Mouse (Mus musculus): ENCODE measurements around the gene Foxg1. TPM values are rescaled to one million over a fixed set of nuclear protein-coding genes. Genes with fewer than 3 reads are reported as not detected.

Gene Foxg1
- total RNA-seq, 2 experiments from 2014 or later, result not detected

DNA sequence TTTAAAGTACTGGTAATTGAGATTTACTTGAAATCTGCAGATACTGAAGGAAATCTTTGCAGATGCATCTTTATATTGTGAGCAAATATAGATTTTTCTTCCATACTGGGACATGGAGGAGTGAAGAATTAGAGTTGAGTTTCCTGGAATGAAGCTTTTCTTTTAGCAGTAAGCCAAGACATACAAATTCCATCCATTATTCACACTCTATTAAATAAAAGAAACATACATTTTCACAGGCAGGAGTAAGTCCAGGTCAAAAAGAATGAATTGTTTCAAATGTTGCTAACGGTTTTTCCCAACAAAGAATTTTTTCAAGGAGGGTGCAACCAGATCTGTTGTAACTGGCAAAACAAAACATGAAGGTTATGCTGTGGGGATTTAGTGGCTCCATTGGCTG, 17.2 kb downstream of the Foxg1 start:
- intact Hi-C loops (cut with DNase I), result no loop called here
- no peak for DNase-seq (ENCODE audit: low spot score)

DNA sequence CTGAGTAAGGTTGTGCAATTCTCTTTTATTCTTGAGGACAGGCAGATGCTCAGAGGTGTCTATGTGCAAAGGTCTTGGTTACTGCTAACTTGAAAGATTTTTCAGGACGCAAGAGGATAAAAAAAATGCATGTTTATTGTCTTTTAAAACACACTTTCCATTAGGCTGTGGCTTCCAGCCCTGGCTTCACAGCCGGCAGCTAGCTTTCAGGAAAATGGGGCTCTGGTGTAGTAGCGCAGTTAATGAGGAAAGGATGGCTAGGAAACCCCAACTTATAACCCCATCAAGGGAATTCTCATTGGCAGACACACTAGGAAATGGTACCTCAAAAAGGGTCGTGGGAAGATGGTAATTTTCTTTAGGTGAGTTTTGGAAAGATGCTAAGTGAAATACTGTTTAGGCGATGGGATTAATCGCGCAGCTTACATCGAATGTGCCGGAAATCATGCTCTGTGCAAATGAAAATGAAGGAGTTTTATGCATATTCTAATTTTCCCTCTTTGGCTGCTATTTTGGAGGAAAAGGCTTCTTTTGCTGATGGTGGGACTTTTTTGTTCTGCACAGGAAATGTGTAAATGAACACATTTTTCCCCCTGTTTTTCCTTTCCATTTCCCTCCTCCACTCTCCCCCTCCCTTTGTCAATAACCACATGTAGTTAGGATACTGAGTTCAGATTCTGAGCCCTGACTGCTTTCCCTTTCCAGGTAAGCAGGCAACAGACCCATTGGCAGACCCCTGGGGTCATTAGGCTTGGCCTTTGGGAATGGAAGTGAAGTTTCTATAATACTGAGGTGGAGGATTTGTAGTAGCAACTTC, 17.8 kb downstream of the Foxg1 start:
- intact Hi-C loops (cut with DNase I), result no loop called here
- no peak for DNase-seq (ENCODE audit: low spot score)

DNA sequence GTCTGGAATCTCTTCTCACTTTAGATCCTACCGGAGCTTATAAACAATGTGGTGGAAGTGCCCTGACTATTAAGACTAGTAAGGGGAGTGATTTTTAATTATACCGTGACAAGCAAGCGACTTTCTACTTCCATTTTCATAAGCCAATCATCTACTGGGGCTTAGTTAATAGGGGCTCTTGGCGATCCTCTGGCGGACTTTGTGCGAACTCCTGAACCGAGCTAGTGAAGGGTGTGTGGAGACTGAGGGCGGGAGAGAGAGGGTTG, 18.3 kb downstream of the Foxg1 start:
- intact Hi-C loops (cut with DNase I), result no loop called here
- no peak for DNase-seq (ENCODE audit: low spot score)

DNA sequence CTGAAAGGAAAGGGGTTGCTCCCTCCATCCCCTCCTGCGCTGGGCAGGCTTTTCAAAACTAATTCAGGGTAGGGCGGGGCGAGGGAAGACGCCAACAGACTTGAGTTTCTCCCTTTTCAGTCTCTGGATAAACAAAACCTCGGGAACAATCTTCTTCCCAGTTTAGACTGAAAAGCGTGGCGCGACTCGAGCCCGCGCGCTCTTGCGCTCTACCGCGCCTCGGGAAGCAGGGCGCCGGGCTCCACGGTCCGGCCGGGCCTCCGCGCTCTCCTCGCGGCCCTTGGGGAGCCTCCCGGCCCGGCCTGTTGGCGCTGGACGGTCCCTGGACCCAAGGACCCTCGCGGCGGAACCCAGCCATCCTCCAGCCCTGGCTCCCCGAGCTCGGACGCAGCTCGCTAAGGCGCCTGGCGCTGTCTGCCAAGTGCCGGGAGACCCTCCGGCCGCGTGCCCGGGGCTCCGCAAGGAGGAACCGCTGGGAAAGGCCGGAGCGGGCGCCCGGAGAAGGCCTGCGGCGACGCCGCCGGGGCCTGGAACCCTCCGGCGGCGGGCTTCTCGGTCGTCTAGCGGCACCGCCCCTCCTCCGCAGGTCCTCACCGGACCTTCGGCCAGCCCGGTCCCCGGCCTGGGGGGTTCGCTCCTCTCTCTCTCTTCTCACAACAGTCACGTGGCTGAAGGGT, 18.8 kb downstream of the Foxg1 start:
- intact Hi-C loops (cut with DNase I), result no loop called here
- no peak for DNase-seq (ENCODE audit: low spot score)

DNA sequence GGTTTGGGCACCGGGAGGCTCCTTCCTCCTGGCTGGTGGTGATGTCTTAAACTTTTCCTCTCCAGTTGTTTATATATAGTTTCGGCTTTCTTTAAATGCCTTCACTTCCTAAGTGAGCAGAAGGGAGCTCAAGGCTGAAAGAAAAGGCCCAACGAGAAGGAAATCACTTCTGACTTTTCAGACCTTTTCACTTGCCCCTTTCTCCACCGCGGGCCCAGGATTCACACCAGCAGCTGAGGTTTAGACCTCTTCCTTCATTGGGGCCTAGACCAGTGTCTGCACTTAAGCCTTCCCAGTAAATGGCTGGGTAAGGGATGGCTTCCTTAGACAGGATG, 19.3 kb downstream of the Foxg1 start:
- no peak for DNase-seq (ENCODE audit: low spot score)
- intact Hi-C loops (cut with DNase I), result no loop called here

DNA sequence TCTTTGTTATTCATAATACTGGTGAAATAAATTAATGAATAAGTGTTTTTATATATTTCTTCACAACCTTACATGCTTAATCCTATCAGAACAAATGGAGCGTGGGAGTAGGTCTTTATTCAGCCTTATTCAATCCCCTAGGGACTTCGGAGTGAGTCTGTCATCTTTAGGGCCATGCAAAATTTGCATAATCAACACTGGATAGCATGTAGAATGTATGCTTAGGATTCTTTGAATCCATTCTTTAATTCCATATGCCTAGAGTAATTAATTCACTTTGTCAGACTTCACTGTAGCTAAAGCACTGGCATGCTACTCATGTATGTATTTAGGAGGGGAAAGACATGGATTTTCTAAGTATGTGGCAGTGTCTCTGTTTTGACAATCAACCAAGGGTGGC, 27.4 kb downstream of the Foxg1 start:
- intact Hi-C loops (cut with DNase I), result no loop called here
- DNase-seq (ENCODE audit: low spot score), result no peak

DNA sequence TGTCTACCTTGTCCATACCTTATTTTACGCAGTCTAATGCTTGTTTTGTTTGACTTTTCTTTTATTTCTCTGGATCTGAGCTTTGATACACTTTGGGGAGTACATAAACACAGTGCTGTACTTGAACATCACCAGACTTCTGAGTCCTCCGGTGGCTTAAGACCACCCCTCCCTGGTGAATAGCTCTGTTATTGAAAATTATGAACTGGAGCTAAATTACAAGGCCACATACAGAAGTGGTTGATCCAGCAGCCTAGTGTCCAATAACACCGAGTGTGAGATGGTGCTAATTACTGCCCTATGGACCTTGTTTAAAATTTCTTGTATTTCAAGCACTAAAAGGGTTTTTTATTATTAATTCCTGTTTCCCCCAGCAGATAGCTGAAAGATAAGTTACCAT, 35.5 kb downstream of the Foxg1 start:
- intact Hi-C loops (cut with DNase I), result no loop called here
- no peak for DNase-seq (ENCODE audit: low spot score)

Other genes starting within 250 kb of the Foxg1 start
- not detected for gene Gm43517, start 2.5 kb downstream of the Foxg1 start, total RNA-seq (2021)